Mouse (Mus musculus): ENCODE data around the gene Aagab. TPM values are rescaled to one million over a fixed set of nuclear protein-coding genes. Genes with fewer than 3 reads are reported as not detected.

Gene Aagab
- total and polyA plus RNA-seq, 3 experiments, result 16.1 to 27.4 TPM; not detected in 1

DNA sequence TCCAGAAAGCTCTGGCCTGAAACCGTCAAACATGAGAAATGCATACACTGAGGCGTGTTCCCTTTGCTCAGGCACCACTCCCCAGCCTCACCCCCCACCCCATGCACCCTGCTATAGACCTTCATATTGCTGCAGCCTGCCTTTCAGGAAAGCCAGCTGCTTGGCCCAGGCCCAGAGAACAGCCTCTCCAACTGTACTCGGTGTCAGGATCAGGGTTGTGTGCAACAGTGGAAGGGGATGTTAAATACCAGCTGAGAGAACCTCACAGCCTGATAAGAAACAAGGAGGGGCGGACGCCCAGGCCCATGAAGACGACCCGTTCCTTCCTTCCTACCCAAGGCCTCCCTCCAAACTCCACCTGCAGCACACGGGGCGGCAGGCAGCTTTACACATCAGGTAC lies 79.8 kb downstream of the Aagab start:
- Histone ChIP-seq H3K27ac (ENCODE audit: control insufficient read depth, low read depth, low read length) (no peak overlapping the region), H3K9ac (ENCODE audit: control insufficient read depth, low read depth, low read length, poor library complexity, severe bottlenecking) (no peak overlapping the region), H3K4me3 (ENCODE audit: control insufficient read depth in 1 of 2, insufficient read depth in 1 of 2, low read depth in 2 of 2, low read length in 2 of 2) (no peak overlapping the region), H3K9me3 (replicated peaks; ENCODE audit: insufficient read depth, low read length) (no peaks in the 10 kb centered on the region), H3K79me2 (ENCODE audit: control insufficient read depth, insufficient read depth, low read length, poor library complexity) (no peaks in the 10 kb centered on the region), H3K27me3 (ENCODE audit: control insufficient read depth in 1 of 2, insufficient read depth in 2 of 2, low read length in 2 of 2) (no peaks in the 10 kb centered on the region), H3K36me3 (ENCODE audit: control insufficient read depth in 1 of 2, insufficient read depth in 2 of 2, low read length in 2 of 2) (peaks cover 0 to 28% of the 10 kb centered on the region in 2 experiments; a peak in 2 of 4 replicates), H3K4me1 (ENCODE audit: control insufficient read depth in 1 of 2, insufficient read depth in 2 of 2, low read length in 2 of 2) (peaks cover 10 to 47% of the 10 kb centered on the region in 2 experiments)
- TF ChIP-seq TAL1 (IDR thresholded peaks at IDR 0.05; ENCODE audit: low read length) (peak; percentile 37), JUND (IDR thresholded peaks at IDR 0.05; ENCODE audit: low read depth, low read length) (no peak), MAZ (IDR thresholded peaks at IDR 0.05; ENCODE audit: low read depth, low read length) (peak; percentile 32; the same call in 1 of the 2 replicates), GATA1 (IDR thresholded peaks at IDR 0.05; ENCODE audit: low read depth, low read length) (peak; percentile 87), MAFK (IDR thresholded peaks at IDR 0.05; ENCODE audit: borderline replicate concordance, low read depth, low read length) (no peak), EP300 (IDR thresholded peaks at IDR 0.05; ENCODE audit: low read depth in 1 of 2, low read length in 2 of 2) (peak in 1 of 2 experiments; percentile 54; a peak in 3 of 4 replicates), ETS1 (IDR thresholded peaks at IDR 0.05; ENCODE audit: low read depth, low read length) (peak; percentile 98), CTCF (IDR thresholded peaks at IDR 0.05 in 2 of 3, conservative IDR thresholded peaks at IDR 0.05 in 1 of 3; ENCODE audit: control insufficient read depth in 1 of 3, insufficient read depth in 1 of 3, low read depth in 2 of 3, low read length in 3 of 3, poor library complexity in 1 of 3, severe bottlenecking in 1 of 3) (no peak), MXI1 (IDR thresholded peaks at IDR 0.05; ENCODE audit: low read depth, low read length) (0 out of 2 replicates have a peak, but pooled peaks have one; percentile 43), MYC (IDR thresholded peaks at IDR 0.05; ENCODE audit: low read depth, low read length) (no peak), CHD1 (IDR thresholded peaks at IDR 0.05; ENCODE audit: low read depth, low read length) (no peak), ZKSCAN1 (IDR thresholded peaks at IDR 0.05; ENCODE audit: low read depth, low read length) (no peak), SIN3A (IDR thresholded peaks at IDR 0.05; ENCODE audit: low read length) (peak; percentile 84), SMC3 (IDR thresholded peaks at IDR 0.05; ENCODE audit: low read depth, low read length) (no peak), TCF12 (IDR thresholded peaks at IDR 0.05; ENCODE audit: low read depth, low read length) (peak; percentile 63; the same call in 1 of the 2 replicates), GABPA (IDR thresholded peaks at IDR 0.05; ENCODE audit: low read depth, low read length) (no peak), TBP (IDR thresholded peaks at IDR 0.05; ENCODE audit: low read depth, low read length) (0 out of 2 replicates have a peak, but pooled peaks have one; percentile 29), UBTF (IDR thresholded peaks at IDR 0.05; ENCODE audit: borderline replicate concordance, insufficient read depth, low read depth, low read length) (no peak), ZC3H11A (IDR thresholded peaks at IDR 0.05; ENCODE audit: low read depth, low read length) (no peak), NRF1 (IDR thresholded peaks at IDR 0.05; ENCODE audit: insufficient read depth, low read depth, low read length, poor library complexity, severe bottlenecking) (no peak), MYB (IDR thresholded peaks at IDR 0.05; ENCODE audit: low read depth, low read length) (no peak), RCOR1 (IDR thresholded peaks at IDR 0.05; ENCODE audit: low read depth, low read length) (0 out of 2 replicates have a peak, but pooled peaks have one; percentile 25), KAT2A (conservative IDR thresholded peaks at IDR 0.05; ENCODE audit: low read depth, low read length) (no peak), BHLHE40 (IDR thresholded peaks at IDR 0.05; ENCODE audit: borderline replicate concordance, low read depth, low read length) (no peak)
- DNase-seq (ENCODE audit: low read depth, low spot score), result peak; percentile 82
